Mouse (Mus musculus) intestine, embryonic 16.5 days (tissue): ENCODE data around the gene Tsen34. TPM values are rescaled to one million over a fixed set of nuclear protein-coding genes. Genes with fewer than 3 reads are reported as not detected.
"Not testable (repeated sequence)": the region's sequence is repeated elsewhere in the genome, so short reads cannot be mapped to it uniquely, and the experiment has no call there.

Source experiments
- ATAC-seq: fragments of 200-750 bp; cut with Nextera tagmentation; 2 replicates; pipeline ENCODE4 v1.8.0; 2017; ENCODE audit warnings: moderate TSS enrichment, moderate library complexity
- H3K27ac ChIP-seq: fragments of 300-500 bp; sonication (generic); 2 replicates; pipeline ENCODE4 v1.5.1; 2014; ENCODE audit warnings: mild to moderate bottlenecking, low read length
- H3K27me3 ChIP-seq: fragments of 300-500 bp; sonication (generic); replicated peaks from 2 replicates; pipeline ENCODE4 v1.6.1; 2014; ENCODE audit warnings: low read length, control low read depth, mixed read lengths; ENCODE audit not compliant: control insufficient read depth, insufficient read depth
- H3K36me3 ChIP-seq: fragments of 300-500 bp; sonication (generic); 2 replicates; pipeline ENCODE4 v1.6.1; 2014; ENCODE audit warnings: low read length, control low read depth; ENCODE audit not compliant: control insufficient read depth, insufficient read depth
- H3K4me1 ChIP-seq: fragments of 300-500 bp; sonication (generic); 2 replicates; pipeline ENCODE4 v1.6.1; 2014; ENCODE audit warnings: low read length, control low read depth, mixed read lengths; ENCODE audit not compliant: control insufficient read depth, insufficient read depth
- H3K4me2 ChIP-seq: fragments of 300-500 bp; sonication (generic); 2 replicates; pipeline ENCODE4 v1.6.1; 2014; ENCODE audit warnings: low read depth, low read length, control low read depth
- H3K4me3 ChIP-seq: fragments of 300-500 bp; sonication (generic); 2 replicates; pipeline ENCODE4 v1.5.1; 2014; ENCODE audit warnings: mild to moderate bottlenecking, low read length
- H3K9ac ChIP-seq: fragments of 300-500 bp; sonication (generic); 2 replicates; pipeline ENCODE4 v1.6.1; 2014; ENCODE audit warnings: low read depth, low read length
- H3K9me3 ChIP-seq: fragments of 300-500 bp; sonication (generic); 2 replicates; pipeline ENCODE4 v1.6.1; 2016; ENCODE audit warnings: low read length, control low read depth; ENCODE audit not compliant: control insufficient read depth
- WGBS: fragments of 180-500 bp; shearing (Covaris S2); extraction: QIAGEN DNeasy Blood & Tissue Kit; methylation state at CpG from one replicate; pipeline ENCODE4 v1.1.7; 2014; 5-methylcytosine and 5-hydroxymethylcytosine counted together
- polyA plus RNA-seq: library from polyadenylated mRNA; unstranded; fragments of >200 nt; fragmentation: Nextera tagmentation; extraction: Ambion mirVana; gene quantifications from 2 replicates; pipeline ENCODE4 v1.2.1, GENCODE M21; 2015

The Tsen34 gene
- polyA plus RNA-seq, 1 experiment from 2014 or later, result 208 TPM

- no peak overlapping the region for H3K27ac ChIP-seq
- H3K4me2 ChIP-seq, result no peak overlapping the region
- WGBS, result 96% methylated on average over 6 of the region's 6 CpGs
- ATAC-seq, result no peak
- H3K36me3 ChIP-seq, result peaks cover 4% of the 10 kb centered on the region; the same call in 1 of the 2 replicates
- H3K27me3 ChIP-seq, result no peaks in the 10 kb centered on the region
- no peak overlapping the region for H3K4me3 ChIP-seq
- H3K9ac ChIP-seq, result no peak overlapping the region
- H3K4me1 ChIP-seq, result 0 out of 2 replicates have a peak, but pooled peaks cover 5% of the 10 kb centered on the region
- H3K9me3 ChIP-seq, result no peaks in the 10 kb centered on the region
Observed at GRCm38 (mm10) chr7:3698471-3698870, 5.8 kb downstream of the Tsen34 start.

GRCm38 (mm10) chr7:3703148-3703878, 10.7 kb downstream of the Tsen34 start:
- H3K36me3 ChIP-seq, result peaks cover 11% of the 10 kb centered on the region; the same call in 1 of the 2 replicates
- 20% methylated on average over 6 of the region's 6 CpGs for WGBS

GRCm38 (mm10) chr7:3703879-3704441, 11.3 kb downstream of the Tsen34 start, which contains the start of gene Rps9:
TSS of gene Rps9 (plus strand) at chr7:3703993.
- ATAC-seq, result peak; percentile 94
- H3K9ac ChIP-seq, result peak within 1 kb of the TSS; percentile 86
- peak within 1 kb of the TSS; percentile 77 for H3K4me2 ChIP-seq
- H3K36me3 ChIP-seq, result peaks cover 11% of the 10 kb centered on the region; the same call in 1 of the 2 replicates
- H3K4me1 ChIP-seq, result peaks cover 11% of the 10 kb centered on the region
- peak within 1 kb of the TSS; percentile 94 for H3K27ac ChIP-seq
- no peaks in the 10 kb centered on the region for H3K9me3 ChIP-seq
- H3K4me3 ChIP-seq, result peak within 1 kb of the TSS; percentile 83
- WGBS, result 2% methylated on average over 42 of the region's 42 CpGs
- no peaks in the 10 kb centered on the region for H3K27me3 ChIP-seq

More at GRCm38 (mm10) chr7:3703148-3703878, 10.7 kb downstream of the Tsen34 start:
- Histone ChIP-seq H3K27ac (peak overlapping the region; percentile 64), H3K9ac (peak overlapping the region; percentile 58), H3K4me2 (peak overlapping the region; percentile 55), H3K9me3 (no peaks in the 10 kb centered on the region), H3K4me1 (peaks cover 11% of the 10 kb centered on the region), H3K4me3 (peak overlapping the region; percentile 83), H3K27me3 (no peaks in the 10 kb centered on the region)
- peak; percentile 58 for ATAC-seq

GRCm38 (mm10) chr7:3704475-3704874, 11.8 kb downstream of the Tsen34 start:
- Histone ChIP-seq H3K27me3 (no peaks in the 10 kb centered on the region), H3K4me1 (peaks cover 11% of the 10 kb centered on the region), H3K9ac (peak overlapping the region; percentile 86), H3K4me3 (peak overlapping the region; percentile 83), H3K9me3 (no peaks in the 10 kb centered on the region), H3K27ac (peak overlapping the region; percentile 94), H3K4me2 (peak overlapping the region; percentile 77), H3K36me3 (peaks cover 11% of the 10 kb centered on the region; the same call in 1 of the 2 replicates)
- ATAC-seq, result peak; percentile 14; the same call in 1 of the 2 replicates
- WGBS, result under 1% methylated on average over 20 of the region's 20 CpGs

- ATAC-seq, H3K27me3 ChIP-seq, H3K9me3 ChIP-seq: not testable (repeated sequence)
- H3K4me2 ChIP-seq, result peak overlapping the region; percentile 77
- peak overlapping the region; percentile 83 for H3K4me3 ChIP-seq
- peak overlapping the region; percentile 18; the same call in 1 of the 2 replicates for H3K27ac ChIP-seq
- H3K9ac ChIP-seq, result peak overlapping the region; percentile 86
- H3K4me1 ChIP-seq, result peaks cover 11% of the 10 kb centered on the region
- H3K36me3 ChIP-seq, result peaks cover 11% of the 10 kb centered on the region; the same call in 1 of the 2 replicates
- 1% methylated on average over 6 of the region's 7 CpGs for WGBS
Observed at GRCm38 (mm10) chr7:3705461-3705860, 12.8 kb downstream of the Tsen34 start.

GRCm38 (mm10) chr7:3705911-3706310, 13.2 kb downstream of the Tsen34 start:
- H3K36me3 ChIP-seq, result peaks cover 10% of the 10 kb centered on the region; the same call in 1 of the 2 replicates
- WGBS, result 22% methylated on average over 6 of the region's 6 CpGs
- peak overlapping the region; percentile 17; the same call in 1 of the 2 replicates for H3K27ac ChIP-seq
- H3K4me2 ChIP-seq, result peak overlapping the region; percentile 77
- H3K27me3 ChIP-seq, result no peaks in the 10 kb centered on the region
- H3K9me3 ChIP-seq, result no peaks in the 10 kb centered on the region
- H3K4me3 ChIP-seq, result peak overlapping the region; percentile 83
- H3K9ac ChIP-seq, result peak overlapping the region; percentile 86
- ATAC-seq, result no peak
- H3K4me1 ChIP-seq, result peaks cover 11% of the 10 kb centered on the region

GRCm38 (mm10) chr7:3706343-3706934, 13.8 kb downstream of the Tsen34 start:
- H3K4me2 ChIP-seq, result peak overlapping the region; percentile 77
- peaks cover 7% of the 10 kb centered on the region; the same call in 1 of the 2 replicates for H3K36me3 ChIP-seq
- H3K9ac ChIP-seq, result peak overlapping the region; percentile 86
- peak overlapping the region; percentile 31 for H3K27ac ChIP-seq
- H3K9me3 ChIP-seq, result no peaks in the 10 kb centered on the region
- peaks cover 11% of the 10 kb centered on the region for H3K4me1 ChIP-seq
- no peaks in the 10 kb centered on the region for H3K27me3 ChIP-seq
- 44% methylated on average over 11 of the region's 11 CpGs for WGBS
- peak overlapping the region; percentile 83 for H3K4me3 ChIP-seq
- ATAC-seq, result no peak

- peaks cover 7% of the 10 kb centered on the region; the same call in 1 of the 2 replicates for H3K36me3 ChIP-seq
- H3K4me1 ChIP-seq, result peaks cover 11% of the 10 kb centered on the region
- no peaks in the 10 kb centered on the region for H3K27me3 ChIP-seq
- no peak overlapping the region for H3K4me3 ChIP-seq
- 0 out of 2 replicates have a peak overlapping the region, but pooled peaks have one; percentile 77 for H3K4me2 ChIP-seq
- H3K9ac ChIP-seq, result no peak overlapping the region
- 52% methylated on average over 4 of the region's 4 CpGs for WGBS
- no peak for ATAC-seq
- peak overlapping the region; percentile 31; the same call in 1 of the 2 replicates for H3K27ac ChIP-seq
- H3K9me3 ChIP-seq, result no peaks in the 10 kb centered on the region
Observed at GRCm38 (mm10) chr7:3707027-3707426, 14.4 kb downstream of the Tsen34 start.
